Mouse (Mus musculus) brain, embryonic 14.5 days (tissue): ENCODE results near the gene Nxph4.

Experiments
- CTCF ChIP-seq: fragments of 200-500 bp; IDR thresholded peaks from 2 replicates; pipeline ENCODE4 v1.5.1; 2012; ENCODE audit warnings: inconsistent platforms, mild to moderate bottlenecking, moderate library complexity, borderline replicate concordance; ENCODE audit not compliant: insufficient read depth, insufficient read length; ENCODE audit errors: extremely low read depth
- POLR2A ChIP-seq: fragments of 200-500 bp; IDR thresholded peaks from 2 replicates; pipeline ENCODE4 v1.6.1; 2012; ENCODE audit warnings: mild to moderate bottlenecking, inconsistent platforms, borderline replicate concordance; ENCODE audit not compliant: poor library complexity, insufficient read depth, insufficient read length, severe bottlenecking; ENCODE audit errors: extremely low read depth

DNA sequence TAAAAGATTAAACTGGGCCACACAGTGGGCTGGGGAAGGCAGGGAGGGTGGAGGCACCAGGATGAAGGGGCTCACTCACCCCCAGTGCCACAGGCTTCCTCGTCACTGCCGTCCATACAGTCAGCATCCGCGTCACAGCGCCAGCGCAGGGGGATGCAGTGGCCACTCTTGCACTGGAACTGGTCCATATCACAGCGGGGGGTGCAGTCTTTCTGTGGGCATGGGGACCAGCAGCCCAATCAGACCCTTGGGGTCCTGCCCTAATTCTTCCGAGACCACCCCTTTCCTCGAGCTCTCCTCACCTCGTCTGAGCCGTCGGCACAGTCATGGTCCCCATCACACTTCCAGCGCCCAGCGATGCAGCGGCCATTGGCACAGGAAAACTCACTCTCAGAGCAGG is 13.9 kb upstream of the Nxph4 start:
- TF ChIP-seq CTCF (no peak), POLR2A (no peak)
